Mouse (Mus musculus) spleen, adult 2 months (tissue): Measurements from ENCODE around the gene Mfap1a.

Source experiments
- CTCF ChIP-seq: fragments of 200-500 bp; IDR thresholded peaks from 2 replicates; pipeline ENCODE4 v1.5.1; 2011; ENCODE audit warnings: mild to moderate bottlenecking, inconsistent platforms; ENCODE audit not compliant: insufficient read depth, insufficient read length, insufficient replicate concordance; ENCODE audit errors: extremely low read depth
- POLR2A ChIP-seq: fragments of 200-500 bp; IDR thresholded peaks from 2 replicates; pipeline ENCODE4 v1.6.1; 2011; ENCODE audit warnings: low read depth, low read length, inconsistent platforms

DNA sequence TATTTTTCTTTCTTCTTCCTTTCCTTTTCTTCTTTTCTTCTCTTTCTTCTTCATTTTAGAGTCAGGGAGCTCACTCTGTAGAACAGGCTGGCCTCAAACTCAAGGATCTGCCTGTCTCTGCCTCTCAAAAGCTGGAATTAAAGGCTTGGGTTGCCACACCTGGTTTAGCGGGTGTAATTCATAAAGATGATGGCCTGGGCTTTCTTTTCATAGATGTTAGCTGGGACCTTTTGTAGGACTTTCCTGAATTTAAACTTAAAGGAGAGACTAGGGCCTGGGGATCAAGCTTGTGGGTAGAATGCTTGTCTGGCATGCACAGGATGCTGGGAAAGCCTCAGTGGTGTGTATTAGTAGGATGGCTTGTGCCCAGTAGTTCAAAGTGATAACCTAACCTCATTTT, 62.3 kb downstream of the Mfap1a start, which contains the start of gene Ell3:
- TF ChIP-seq CTCF (no peak), POLR2A (no peak)
